Mouse (Mus musculus) liver, embryonic 15.5 days (tissue): Measurements from ENCODE around the gene Folr2. TPM values are rescaled to one million over a fixed set of nuclear protein-coding genes. Genes with fewer than 3 reads are reported as not detected.

Experiments
- ATAC-seq: fragments of 200-750 bp; cut with Nextera tagmentation; 2 replicates; pipeline ENCODE4 v1.8.0; 2017; ENCODE audit warnings: moderate number of reproducible peaks, mild to moderate bottlenecking, moderate library complexity; ENCODE audit not compliant: insufficient read depth
- H3K27ac ChIP-seq: fragments of 300-500 bp; sonication (generic); replicated peaks from 2 replicates; pipeline ENCODE4 v1.5.1; 2015; ENCODE audit warnings: mild to moderate bottlenecking, inconsistent platforms
- H3K27me3 ChIP-seq: fragments of 300-500 bp; sonication (generic); 2 replicates; pipeline ENCODE4 v1.6.1; 2015; ENCODE audit warnings: mild to moderate bottlenecking, inconsistent platforms
- H3K36me3 ChIP-seq: fragments of 300-500 bp; sonication (generic); replicated peaks from 2 replicates; pipeline ENCODE4 v1.6.1; 2015; ENCODE audit warnings: moderate library complexity, mild to moderate bottlenecking, inconsistent platforms
- H3K4me1 ChIP-seq: fragments of 300-500 bp; sonication (generic); replicated peaks from 2 replicates; pipeline ENCODE4 v1.6.1; 2015; ENCODE audit warnings: inconsistent platforms
- H3K4me2 ChIP-seq: fragments of 300-500 bp; sonication (generic); 2 replicates; pipeline ENCODE4 v1.6.1; 2015; ENCODE audit warnings: moderate library complexity, mild to moderate bottlenecking, inconsistent platforms
- H3K4me3 ChIP-seq: fragments of 300-500 bp; sonication (generic); replicated peaks from 2 replicates; pipeline ENCODE4 v1.5.1; 2015; ENCODE audit warnings: mild to moderate bottlenecking, inconsistent platforms
- H3K9ac ChIP-seq: fragments of 300-500 bp; sonication (generic); 2 replicates; pipeline ENCODE4 v1.6.1; 2015; ENCODE audit warnings: moderate library complexity, mild to moderate bottlenecking, inconsistent platforms
- H3K9me3 ChIP-seq: fragments of 300-500 bp; sonication (generic); replicated peaks from 2 replicates; pipeline ENCODE4 v1.6.1; 2016; ENCODE audit warnings: inconsistent platforms
- WGBS: fragments of 180-500 bp; shearing (Covaris S2); methylation state at CpG from one replicate; pipeline ENCODE4 v1.1.7; 2015; ENCODE audit warnings: mixed read lengths; ENCODE audit not compliant: insufficient replicate concordance; 5-methylcytosine and 5-hydroxymethylcytosine counted together
- polyA plus RNA-seq: library from polyadenylated mRNA; unstranded; fragments of >200 nt; fragmentation: Nextera tagmentation; extraction: Ambion mirVana; gene quantifications from 2 replicates; pipeline ENCODE4 v1.2.1, GENCODE M21; 2015

Gene Folr2
- polyA plus RNA-seq, 1 experiment from 2014 or later: 6.1 TPM

DNA sequence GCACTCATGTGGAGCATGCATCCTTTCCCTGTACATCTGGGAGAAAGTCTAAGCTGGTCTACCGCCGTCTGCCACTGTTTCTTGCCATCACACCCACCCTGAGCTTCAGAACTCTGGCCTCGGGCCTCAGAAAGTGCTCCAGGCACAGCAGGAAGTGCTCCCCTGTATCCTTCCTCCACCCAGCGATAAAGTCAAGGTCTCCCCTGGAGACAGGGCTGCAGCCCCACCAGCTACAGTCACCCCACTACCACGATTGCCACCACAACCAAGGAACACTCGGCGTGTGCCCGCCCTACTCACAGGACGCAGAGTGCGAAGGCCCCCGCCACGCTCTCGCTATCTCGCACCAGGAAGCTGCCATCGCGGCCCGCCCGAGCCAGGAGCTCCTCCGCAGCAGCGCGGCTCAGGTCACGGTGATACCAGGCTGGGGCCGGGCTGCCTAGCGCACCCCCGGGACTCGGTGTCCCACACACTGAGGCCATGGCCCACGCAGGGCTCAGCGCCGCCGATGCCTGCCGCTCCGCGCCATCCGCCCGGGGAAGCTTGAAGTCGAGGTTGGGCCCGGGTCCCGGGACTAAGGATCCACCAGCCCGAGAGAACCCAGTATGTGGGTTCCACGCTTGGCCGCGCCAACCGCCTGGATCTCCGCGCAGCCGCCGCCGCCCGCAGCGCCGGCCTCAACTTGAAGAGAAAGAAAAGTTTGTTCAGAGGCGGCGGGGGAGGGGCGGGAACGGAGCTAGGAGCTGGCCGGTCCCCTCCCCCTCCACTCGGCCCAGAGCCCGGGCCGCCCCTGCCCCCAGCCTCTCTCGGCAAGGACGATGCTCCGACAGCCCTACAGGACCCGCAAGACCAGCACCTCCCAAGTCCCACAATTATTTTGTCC, 20.5 kb downstream of the Folr2 start:
- peaks cover 6% of the 10 kb centered on the region; the same call in 1 of the 2 replicates for H3K36me3 ChIP-seq
- 0 out of 2 replicates have a peak, but pooled peaks have one; percentile 43 for ATAC-seq
- H3K9ac ChIP-seq: peak overlapping the region; percentile 48
- peaks cover 59% of the 10 kb centered on the region for H3K27me3 ChIP-seq
- H3K4me1 ChIP-seq: peaks cover 12% of the 10 kb centered on the region; the same call in 1 of the 2 replicates
- peak overlapping the region; percentile 60 for H3K4me3 ChIP-seq
- under 1% methylated on average over 55 of the region's 63 CpGs for WGBS
- H3K4me2 ChIP-seq: peak overlapping the region; percentile 74
- H3K27ac ChIP-seq: peak overlapping the region; percentile 48; the same call in 1 of the 2 replicates
- no peaks in the 10 kb centered on the region for H3K9me3 ChIP-seq

DNA sequence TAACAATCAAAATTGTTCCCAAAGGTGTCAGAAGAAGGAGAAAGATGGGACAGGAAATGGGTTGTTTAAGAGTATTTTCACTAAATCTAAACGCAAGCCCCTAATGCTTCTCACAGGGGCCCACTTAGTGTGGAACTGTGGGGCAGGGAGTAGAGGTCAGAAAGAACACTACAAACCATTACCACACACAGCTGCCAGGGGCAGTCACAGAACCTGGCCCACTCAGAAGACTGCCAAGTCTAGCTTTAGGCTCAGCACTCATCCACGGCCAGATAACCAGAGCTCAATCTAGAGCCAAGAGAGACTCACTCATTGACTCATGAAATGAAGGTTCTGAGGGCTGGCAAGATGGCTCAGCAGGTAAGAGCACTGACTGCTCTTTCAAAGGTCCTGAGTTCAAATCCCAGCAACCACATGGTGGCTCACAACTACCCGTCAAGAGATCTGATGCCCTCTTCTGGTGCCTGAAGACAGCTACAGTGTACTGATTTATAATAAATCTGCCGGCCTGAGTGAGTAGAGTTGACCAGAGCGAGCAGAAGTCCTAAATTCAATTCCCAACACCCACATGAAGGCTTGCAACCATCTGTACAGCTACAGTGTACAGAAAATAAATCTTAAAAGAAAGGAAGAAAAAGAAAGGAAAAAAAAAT, 21.4 kb downstream of the Folr2 start:
- Histone ChIP-seq H3K27ac (no peak overlapping the region), H3K9ac (no peak overlapping the region), H3K36me3 (peaks cover 15% of the 10 kb centered on the region; the same call in 1 of the 2 replicates), H3K27me3 (peaks cover 59% of the 10 kb centered on the region), H3K9me3 (no peaks in the 10 kb centered on the region), H3K4me2 (peak overlapping the region; percentile 74), H3K4me3 (no peak overlapping the region; the same call in 1 of the 2 replicates), H3K4me1 (peaks cover 12% of the 10 kb centered on the region; the same call in 1 of the 2 replicates)
- no peak for ATAC-seq
- 39% methylated on average over 5 of the region's 5 CpGs for WGBS

DNA sequence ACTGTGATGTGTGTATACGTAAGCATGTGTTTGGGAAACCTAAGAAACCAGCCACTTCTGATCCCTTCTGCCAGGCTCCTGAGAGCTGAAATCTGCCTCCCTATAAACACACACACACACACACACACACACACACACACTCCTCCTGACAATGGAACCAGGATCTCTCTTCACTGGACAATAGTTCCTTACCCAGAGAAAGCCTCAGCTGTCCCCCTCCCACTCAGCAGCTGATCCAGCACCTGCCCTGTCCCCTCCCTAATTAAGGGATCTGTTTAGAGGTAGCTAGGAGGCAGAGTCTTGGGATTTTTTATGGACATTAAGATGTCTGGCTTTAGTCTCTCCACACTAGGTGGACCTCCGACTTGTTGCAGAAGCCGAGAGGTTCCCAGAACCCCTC, 22.1 kb downstream of the Folr2 start:
- Histone ChIP-seq H3K27ac (no peak overlapping the region), H3K36me3 (peaks cover 22% of the 10 kb centered on the region), H3K4me3 (no peak overlapping the region), H3K4me2 (no peak overlapping the region), H3K4me1 (peaks cover 12% of the 10 kb centered on the region; the same call in 1 of the 2 replicates), H3K9ac (no peak overlapping the region), H3K9me3 (no peaks in the 10 kb centered on the region), H3K27me3 (peaks cover 53% of the 10 kb centered on the region)
- ATAC-seq: no peak
- WGBS: 59% methylated on average over 3 of the region's 3 CpGs

DNA sequence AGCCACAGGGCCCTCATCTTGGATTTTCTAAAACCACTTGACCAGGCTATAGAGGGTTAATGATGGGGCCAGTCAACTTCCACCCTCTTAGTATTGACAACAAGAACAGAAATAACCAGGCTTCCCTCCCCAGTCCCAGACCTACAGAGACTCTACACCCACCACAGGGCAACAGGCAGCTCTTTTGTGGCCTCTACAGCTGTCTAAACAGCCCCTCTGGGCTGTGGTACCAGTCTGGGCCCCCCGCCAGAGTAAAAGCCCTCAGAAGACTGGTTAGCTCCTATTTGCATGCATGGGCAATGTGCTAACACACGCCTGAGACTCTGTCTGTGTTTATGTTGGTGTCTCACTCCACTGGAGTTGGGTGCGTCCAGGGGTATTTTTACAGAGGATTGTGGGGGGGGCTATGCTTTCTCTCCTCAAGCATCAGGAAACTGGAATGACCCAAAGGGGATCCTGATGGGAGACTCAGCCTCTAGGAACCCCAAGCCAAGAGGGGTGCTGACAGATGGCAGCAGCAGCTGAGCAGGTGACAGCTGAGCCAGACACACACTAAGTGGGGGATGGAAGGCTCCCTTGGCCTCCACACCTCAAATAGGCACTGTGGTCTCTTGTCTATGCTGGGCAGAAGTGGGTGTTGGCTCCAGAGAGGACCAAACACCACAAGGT, 22.9 kb downstream of the Folr2 start:
- Histone ChIP-seq H3K4me3 (no peak overlapping the region), H3K4me2 (no peak overlapping the region), H3K36me3 (peaks cover 24% of the 10 kb centered on the region), H3K27me3 (peaks cover 44% of the 10 kb centered on the region), H3K9ac (no peak overlapping the region), H3K9me3 (no peaks in the 10 kb centered on the region), H3K27ac (no peak overlapping the region), H3K4me1 (peaks cover 12% of the 10 kb centered on the region; the same call in 1 of the 2 replicates)
- WGBS: 65% methylated on average over 3 of the region's 3 CpGs
- no peak for ATAC-seq

DNA sequence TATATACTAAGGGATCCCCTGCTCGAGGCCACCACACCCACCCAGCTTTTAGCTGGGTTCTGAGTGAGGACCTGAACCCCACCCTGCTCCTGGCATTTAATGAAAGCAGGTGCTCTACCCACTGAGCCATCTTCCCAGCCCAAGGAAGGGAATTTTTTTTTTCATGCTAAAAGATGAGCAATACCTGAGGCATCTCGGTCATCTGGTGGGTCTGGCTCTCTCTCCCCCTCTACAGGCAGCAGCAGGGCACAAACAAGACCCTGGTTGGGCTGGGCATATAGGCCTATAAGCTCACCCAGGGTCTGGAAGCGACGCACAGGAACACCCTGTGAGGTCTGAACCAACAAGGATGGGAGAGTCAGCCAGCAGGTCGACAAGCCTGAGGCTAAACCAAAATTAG, 23.6 kb downstream of the Folr2 start:
- 50% methylated on average over 5 of the region's 5 CpGs for WGBS
- H3K4me3 ChIP-seq: no peak overlapping the region
- H3K9me3 ChIP-seq: no peaks in the 10 kb centered on the region
- H3K4me1 ChIP-seq: peaks cover 12% of the 10 kb centered on the region; the same call in 1 of the 2 replicates
- no peak for ATAC-seq
- no peak overlapping the region for H3K9ac ChIP-seq
- H3K36me3 ChIP-seq: peaks cover 24% of the 10 kb centered on the region
- H3K4me2 ChIP-seq: no peak overlapping the region
- H3K27me3 ChIP-seq: peaks cover 37% of the 10 kb centered on the region
- no peak overlapping the region for H3K27ac ChIP-seq

DNA sequence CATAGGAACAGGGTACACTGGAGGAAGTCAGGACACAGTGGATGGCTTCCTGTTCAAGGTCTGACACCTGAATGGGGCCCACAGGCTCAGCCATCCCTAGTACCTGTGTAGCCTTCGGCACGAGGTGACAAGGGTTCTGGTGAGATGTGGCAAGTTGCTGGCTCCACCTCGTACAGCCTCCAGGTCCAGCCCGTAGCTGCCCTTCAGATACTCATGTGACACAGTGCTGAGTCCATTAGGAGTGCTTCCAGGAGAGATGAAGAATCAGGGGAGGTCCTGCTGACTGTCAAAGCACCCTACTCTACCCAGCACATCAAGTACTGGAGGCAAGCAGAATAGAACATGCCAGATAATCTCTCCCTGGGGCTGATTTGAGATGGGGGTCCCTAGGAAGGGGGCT, 24.6 kb downstream of the Folr2 start:
- H3K4me2 ChIP-seq: no peak overlapping the region
- ATAC-seq: no peak
- H3K9ac ChIP-seq: no peak overlapping the region
- WGBS: 76% methylated on average over 4 of the region's 4 CpGs
- peaks cover 27% of the 10 kb centered on the region for H3K27me3 ChIP-seq
- no peak overlapping the region for H3K4me3 ChIP-seq
- H3K36me3 ChIP-seq: peaks cover 28% of the 10 kb centered on the region
- H3K9me3 ChIP-seq: no peaks in the 10 kb centered on the region
- H3K4me1 ChIP-seq: peaks cover 12% of the 10 kb centered on the region; the same call in 1 of the 2 replicates
- no peak overlapping the region for H3K27ac ChIP-seq

DNA sequence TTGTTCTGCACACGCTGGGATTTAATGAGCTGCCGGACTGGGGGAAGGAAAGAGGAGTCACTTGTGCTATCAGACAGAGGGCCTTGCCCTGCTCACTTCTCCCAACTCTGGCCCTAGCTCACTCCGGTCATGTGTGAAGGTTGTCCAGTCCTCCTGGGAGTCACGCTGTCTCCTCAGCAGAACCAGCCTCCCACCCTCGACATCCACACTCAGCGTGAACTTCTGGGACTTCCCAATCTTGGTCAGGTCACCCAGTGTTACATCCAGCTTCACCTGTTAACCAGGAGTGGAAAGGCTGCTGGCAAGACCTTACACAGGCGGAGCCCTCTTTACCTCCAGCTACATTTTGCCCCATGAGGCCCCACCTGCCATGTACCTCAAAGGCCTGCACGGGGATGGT, 25.6 kb downstream of the Folr2 start:
- Histone ChIP-seq H3K36me3 (peaks cover 28% of the 10 kb centered on the region), H3K4me2 (no peak overlapping the region), H3K27me3 (peaks cover 18% of the 10 kb centered on the region), H3K27ac (no peak overlapping the region), H3K4me3 (no peak overlapping the region), H3K9ac (no peak overlapping the region), H3K4me1 (peaks cover 4% of the 10 kb centered on the region; the same call in 1 of the 2 replicates), H3K9me3 (no peaks in the 10 kb centered on the region)
- ATAC-seq: no peak
- 63% methylated on average over 8 of the region's 8 CpGs for WGBS

DNA sequence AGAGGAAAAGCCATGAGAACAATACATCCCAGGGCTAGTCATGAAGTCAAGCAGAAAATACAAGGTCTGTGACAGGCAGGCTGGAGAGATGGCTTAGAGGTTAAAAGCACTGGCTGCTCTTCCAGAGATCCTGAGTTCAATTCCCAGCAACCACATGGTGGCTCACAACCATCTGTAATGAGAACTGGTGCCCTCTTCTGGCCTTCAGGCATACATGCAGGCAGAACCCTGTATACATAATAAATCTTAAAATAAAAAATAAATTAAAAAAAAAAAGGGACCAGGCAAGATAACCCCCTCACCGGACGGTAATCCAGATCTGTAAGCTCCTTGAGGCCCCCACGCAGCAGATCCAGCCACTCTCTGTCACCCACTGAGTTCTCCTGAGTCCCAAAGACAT, 26.6 kb downstream of the Folr2 start:
- Histone ChIP-seq H3K27me3 (peaks cover 7% of the 10 kb centered on the region), H3K9me3 (no peaks in the 10 kb centered on the region), H3K4me1 (no peaks in the 10 kb centered on the region), H3K4me3 (no peak overlapping the region), H3K36me3 (peaks cover 28% of the 10 kb centered on the region), H3K4me2 (no peak overlapping the region), H3K27ac (no peak overlapping the region), H3K9ac (no peak overlapping the region)
- no peak for ATAC-seq
- 68% methylated on average over 3 of the region's 3 CpGs for WGBS

DNA sequence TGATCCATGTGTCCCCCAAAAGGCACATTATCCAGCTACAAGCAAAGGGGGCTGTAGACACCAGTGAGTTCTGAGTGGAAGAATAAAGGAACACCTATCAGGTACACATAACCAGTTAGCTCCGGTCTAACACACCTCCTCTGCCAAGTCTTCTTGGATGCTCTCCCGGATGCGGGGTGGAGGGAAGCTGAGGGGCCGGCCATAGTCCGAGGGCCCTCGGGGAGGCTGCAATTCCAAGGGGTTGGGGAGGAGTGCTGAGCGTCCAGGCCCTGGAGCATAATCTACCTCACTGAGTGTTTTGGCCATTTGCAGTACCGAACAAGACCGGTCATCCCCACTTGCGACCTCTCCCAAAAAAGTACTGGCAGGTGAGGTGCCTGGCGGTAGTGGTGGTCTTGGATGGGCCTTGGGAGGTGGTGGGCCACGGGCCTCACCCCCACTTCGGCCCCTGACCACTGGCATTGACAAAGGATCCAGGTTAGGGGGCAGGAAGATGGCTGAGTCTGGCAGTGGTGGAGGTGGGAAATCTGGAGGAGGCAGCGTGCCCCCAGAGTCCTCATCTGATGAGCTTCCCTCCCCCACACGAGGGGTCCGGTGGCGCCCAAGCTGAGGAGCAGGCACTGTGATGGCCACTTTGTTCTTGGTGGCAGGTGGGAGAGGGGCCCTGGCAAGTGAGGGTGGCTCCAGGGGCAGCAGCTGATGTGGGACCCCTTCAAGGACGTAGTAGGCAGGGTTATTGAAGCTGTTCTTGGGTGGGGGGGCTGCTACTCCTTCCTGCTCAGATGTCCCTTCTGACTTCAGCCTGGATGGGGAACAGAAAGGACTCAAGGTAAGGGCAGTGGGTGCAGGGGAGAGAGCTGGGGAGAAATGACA, 33.0 kb downstream of the Folr2 start:
- Histone ChIP-seq H3K4me3 (no peak overlapping the region), H3K4me1 (peaks cover 9% of the 10 kb centered on the region), H3K9me3 (no peaks in the 10 kb centered on the region), H3K4me2 (no peak overlapping the region), H3K9ac (no peak overlapping the region), H3K27me3 (peaks cover 54% of the 10 kb centered on the region), H3K27ac (no peak overlapping the region), H3K36me3 (0 out of 2 replicates have a peak, but pooled peaks cover 4% of the 10 kb centered on the region)
- ATAC-seq: no peak
- WGBS: 71% methylated on average over 18 of the region's 18 CpGs
